Mouse (Mus musculus) midbrain, embryonic 11.5 days (tissue): ENCODE data around the gene Gxylt1. TPM values are rescaled to one million over a fixed set of nuclear protein-coding genes. Genes with fewer than 3 reads are reported as not detected.

Experiments
- ATAC-seq: fragments of 200-750 bp; cut with Nextera tagmentation; 2 replicates; pipeline ENCODE4 v1.8.0; 2017; ENCODE audit warnings: moderate TSS enrichment, moderate library complexity; ENCODE audit not compliant: low FRiP score
- DNase-seq: peaks from one replicate; pipeline ENCODE4 v3.0.0; 2015; ENCODE audit warnings: low spot score; ENCODE audit errors: missing footprints
- H3K27ac ChIP-seq: fragments of 300-500 bp; sonication (generic); 2 replicates; pipeline ENCODE4 v1.5.1; 2014; ENCODE audit warnings: low read depth, low read length
- H3K27me3 ChIP-seq: fragments of 300-500 bp; sonication (generic); 2 replicates; pipeline ENCODE4 v1.6.1; 2014; ENCODE audit warnings: mild to moderate bottlenecking, low read length, moderate library complexity, mixed read lengths; ENCODE audit not compliant: control insufficient read depth, insufficient read depth
- H3K36me3 ChIP-seq: fragments of 300-500 bp; sonication (generic); 2 replicates; pipeline ENCODE4 v1.6.1; 2014; ENCODE audit warnings: mild to moderate bottlenecking, low read length, moderate library complexity, mixed read lengths; ENCODE audit not compliant: control insufficient read depth, insufficient read depth
- H3K4me1 ChIP-seq: fragments of 300-500 bp; sonication (generic); 2 replicates; pipeline ENCODE4 v1.6.1; 2014; ENCODE audit warnings: low read length; ENCODE audit not compliant: control insufficient read depth, insufficient read depth
- H3K4me2 ChIP-seq: fragments of 300-500 bp; sonication (generic); 2 replicates; pipeline ENCODE4 v1.6.1; 2014; ENCODE audit warnings: mild to moderate bottlenecking, moderate library complexity
- H3K4me3 ChIP-seq: fragments of 300-500 bp; sonication (generic); 2 replicates; pipeline ENCODE4 v1.5.1; 2014; ENCODE audit warnings: low read depth, low read length
- H3K9ac ChIP-seq: fragments of 300-500 bp; sonication (generic); 2 replicates; pipeline ENCODE4 v1.6.1; 2014; ENCODE audit warnings: low read length
- H3K9me3 ChIP-seq: fragments of 300-500 bp; sonication (generic); 2 replicates; pipeline ENCODE4 v1.6.1; 2016; ENCODE audit warnings: low read length; ENCODE audit not compliant: control insufficient read depth
- WGBS: fragments of 180-500 bp; shearing (Covaris S2); extraction: QIAGEN DNeasy Blood & Tissue Kit; methylation state at CpG from one replicate; pipeline ENCODE4 v1.1.7; 2014; 5-methylcytosine and 5-hydroxymethylcytosine counted together
- polyA plus RNA-seq: library from polyadenylated mRNA; unstranded; fragments of >200 nt; fragmentation: Nextera tagmentation; extraction: Ambion mirVana; gene quantifications from 2 replicates; pipeline ENCODE4 v1.2.1, GENCODE M21; 2014

Gxylt1 gene
- polyA plus RNA-seq, 1 experiment from 2014 or later: 11.4 TPM

DNA sequence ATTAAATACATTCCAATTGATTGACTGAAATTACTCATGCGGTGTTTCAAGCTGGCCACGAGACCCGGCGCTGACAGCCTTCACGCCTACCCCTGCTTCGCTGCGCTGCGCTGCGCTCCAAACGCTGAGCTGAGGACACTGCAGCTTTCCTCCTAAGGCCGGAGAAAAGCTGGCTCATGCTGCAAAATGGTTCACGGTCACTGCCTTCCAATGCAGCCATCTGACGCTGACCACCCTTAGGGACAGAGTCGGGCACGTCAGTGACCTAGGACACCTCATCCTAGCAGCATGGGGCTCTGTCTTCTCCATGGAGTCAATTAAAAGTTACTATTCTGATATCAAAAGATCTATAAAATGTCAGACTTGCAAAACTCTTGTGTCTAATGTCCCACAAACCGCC, 8.6 kb downstream of the Gxylt1 start:
- DNase-seq (peak; percentile 51), ATAC-seq (no peak)
- Histone ChIP-seq H3K9me3 (no peaks in the 10 kb centered on the region), H3K4me3 (no peak overlapping the region), H3K4me1 (no peaks in the 10 kb centered on the region; the same call in 1 of the 2 replicates), H3K9ac (no peak overlapping the region), H3K27ac (no peak overlapping the region), H3K27me3 (no peaks in the 10 kb centered on the region), H3K36me3 (no peaks in the 10 kb centered on the region), H3K4me2 (no peak overlapping the region)
- WGBS: 73% methylated on average over 16 of the region's 16 CpGs

DNA sequence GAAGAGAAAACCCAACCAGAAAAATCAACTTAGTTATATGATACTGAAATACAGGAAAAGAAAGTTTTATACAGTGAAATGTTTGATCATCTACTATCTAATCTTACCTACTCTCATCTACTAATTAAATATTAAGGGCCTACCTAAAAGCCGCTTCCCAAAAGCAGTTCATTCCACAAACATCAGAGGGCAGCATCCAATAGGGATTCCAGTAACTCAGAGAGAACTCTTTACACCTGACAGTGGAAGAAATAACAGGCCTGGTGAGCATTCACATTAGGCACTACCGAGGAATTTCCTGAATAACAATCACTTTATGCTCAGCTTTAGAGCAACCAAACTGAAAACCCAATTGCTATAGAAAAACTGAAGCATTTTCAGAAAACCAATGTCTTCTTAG, 9.3 kb downstream of the Gxylt1 start:
- no peak overlapping the region for H3K4me3 ChIP-seq
- no peak overlapping the region for H3K9ac ChIP-seq
- DNase-seq: no peak
- no peaks in the 10 kb centered on the region for H3K36me3 ChIP-seq
- no peak overlapping the region for H3K4me2 ChIP-seq
- H3K4me1 ChIP-seq: no peaks in the 10 kb centered on the region; the same call in 1 of the 2 replicates
- H3K27me3 ChIP-seq: no peaks in the 10 kb centered on the region
- H3K27ac ChIP-seq: no peak overlapping the region
- ATAC-seq: no peak
- 72% methylated on average over 2 of the region's 2 CpGs for WGBS
- no peaks in the 10 kb centered on the region for H3K9me3 ChIP-seq

DNA sequence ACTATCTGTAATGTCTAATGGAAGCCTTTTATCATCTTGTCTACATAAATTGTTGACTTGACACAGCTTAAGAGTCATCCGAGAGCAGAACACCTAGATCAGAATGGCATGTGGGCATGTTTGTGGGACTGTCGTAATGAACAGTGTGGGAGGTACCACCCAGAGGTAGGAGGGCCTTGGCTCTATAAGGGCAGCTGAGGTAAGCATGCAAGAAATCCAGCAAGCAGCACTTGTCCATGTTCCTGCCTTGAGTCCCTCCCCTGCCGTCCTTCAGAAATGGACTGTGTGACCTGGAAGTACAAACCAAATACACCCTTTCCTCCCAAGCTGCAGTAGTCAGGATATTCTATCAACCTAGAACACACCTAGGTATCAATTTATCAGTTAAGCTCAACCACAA, 9.7 kb downstream of the Gxylt1 start:
- 89% methylated on average over 3 of the region's 3 CpGs for WGBS

DNA sequence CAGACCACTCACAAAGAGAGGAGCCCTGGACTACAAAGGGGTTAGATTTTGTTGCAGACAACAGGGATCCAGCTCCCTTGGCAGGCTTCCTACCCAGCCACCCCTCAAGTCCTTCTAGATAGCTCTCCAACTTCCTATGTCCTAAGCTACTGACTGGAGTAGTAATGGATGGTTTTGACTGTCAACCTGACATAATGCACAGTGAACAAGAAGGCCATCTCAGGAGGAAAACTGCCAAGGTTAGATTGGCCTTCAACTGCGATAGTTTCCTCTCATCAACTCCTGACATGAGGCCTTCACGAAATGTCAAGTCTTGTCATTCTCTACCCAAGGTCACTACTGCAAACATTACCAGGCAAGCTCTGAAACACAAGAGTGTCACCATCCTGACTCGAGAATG, 10.8 kb downstream of the Gxylt1 start:
- Histone ChIP-seq H3K4me2 (no peak overlapping the region), H3K27ac (no peak overlapping the region), H3K9ac (no peak overlapping the region), H3K36me3 (no peaks in the 10 kb centered on the region), H3K27me3 (no peaks in the 10 kb centered on the region), H3K9me3 (no peaks in the 10 kb centered on the region), H3K4me1 (no peaks in the 10 kb centered on the region; the same call in 1 of the 2 replicates), H3K4me3 (no peak overlapping the region)
- 90% methylated on average over 3 of the region's 3 CpGs for WGBS
- ATAC-seq (no peak), DNase-seq (no peak)

More for the DNA sequence above, 9.7 kb downstream of the Gxylt1 start:
- H3K27me3 ChIP-seq: no peaks in the 10 kb centered on the region
- H3K36me3 ChIP-seq: no peaks in the 10 kb centered on the region
- no peak for DNase-seq
- no peak overlapping the region for H3K4me3 ChIP-seq
- H3K4me1 ChIP-seq: no peaks in the 10 kb centered on the region; the same call in 1 of the 2 replicates
- H3K9me3 ChIP-seq: no peaks in the 10 kb centered on the region
- no peak for ATAC-seq
- H3K4me2 ChIP-seq: no peak overlapping the region
- no peak overlapping the region for H3K27ac ChIP-seq
- no peak overlapping the region for H3K9ac ChIP-seq

DNA sequence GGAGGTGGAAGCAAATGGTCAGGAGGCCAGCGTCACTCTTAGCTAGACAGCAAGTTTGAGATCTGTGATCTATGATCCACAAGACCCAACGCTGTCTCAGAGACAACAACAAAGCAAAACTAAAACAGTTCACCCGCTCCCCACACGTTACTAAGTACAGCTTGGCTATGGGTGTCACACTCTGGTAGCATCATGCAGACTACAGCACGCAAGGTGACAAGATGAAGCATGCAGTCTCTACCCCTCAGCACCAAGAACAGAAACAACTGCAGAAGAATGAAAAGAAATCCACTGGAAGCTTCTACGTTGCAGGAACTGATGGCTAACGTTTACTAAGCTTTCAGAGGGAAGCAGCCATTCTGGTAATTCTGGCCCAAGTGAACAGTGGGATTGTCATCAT, 11.4 kb downstream of the Gxylt1 start:
- no peaks in the 10 kb centered on the region; the same call in 1 of the 2 replicates for H3K4me1 ChIP-seq
- no peak overlapping the region for H3K9ac ChIP-seq
- no peak overlapping the region for H3K27ac ChIP-seq
- 91% methylated on average over 7 of the region's 7 CpGs for WGBS
- no peak for ATAC-seq
- no peak for DNase-seq
- no peak overlapping the region for H3K4me2 ChIP-seq
- H3K4me3 ChIP-seq: no peak overlapping the region
- H3K36me3 ChIP-seq: no peaks in the 10 kb centered on the region; the same call in 1 of the 2 replicates
- H3K27me3 ChIP-seq: no peaks in the 10 kb centered on the region
- H3K9me3 ChIP-seq: no peaks in the 10 kb centered on the region

DNA sequence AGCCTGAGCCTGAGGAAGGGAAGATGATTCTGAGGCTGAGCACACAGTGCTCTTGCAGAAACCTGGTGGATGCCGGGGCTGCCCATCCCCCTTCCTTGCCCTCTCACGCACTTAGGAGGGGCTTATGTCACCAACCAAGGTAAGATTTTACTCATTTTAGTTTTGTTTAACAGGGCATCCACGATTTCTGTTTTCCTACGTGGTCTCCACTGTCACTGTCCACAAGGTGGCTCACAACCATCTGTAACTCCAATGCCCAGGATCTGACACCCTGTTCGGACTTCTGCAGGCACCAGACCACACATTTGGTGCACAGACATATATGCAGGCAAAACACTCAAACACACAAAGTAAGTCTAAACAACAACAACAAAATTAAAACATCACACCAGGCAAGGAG, 12.2 kb downstream of the Gxylt1 start:
- 75% methylated on average over 5 of the region's 5 CpGs for WGBS
- no peak overlapping the region for H3K27ac ChIP-seq
- no peaks in the 10 kb centered on the region for H3K9me3 ChIP-seq
- H3K9ac ChIP-seq: no peak overlapping the region
- H3K4me1 ChIP-seq: no peaks in the 10 kb centered on the region; the same call in 1 of the 2 replicates
- H3K36me3 ChIP-seq: peaks cover 3% of the 10 kb centered on the region; the same call in 1 of the 2 replicates
- no peak for ATAC-seq
- DNase-seq: no peak
- no peaks in the 10 kb centered on the region for H3K27me3 ChIP-seq
- no peak overlapping the region for H3K4me3 ChIP-seq
- H3K4me2 ChIP-seq: no peak overlapping the region

DNA sequence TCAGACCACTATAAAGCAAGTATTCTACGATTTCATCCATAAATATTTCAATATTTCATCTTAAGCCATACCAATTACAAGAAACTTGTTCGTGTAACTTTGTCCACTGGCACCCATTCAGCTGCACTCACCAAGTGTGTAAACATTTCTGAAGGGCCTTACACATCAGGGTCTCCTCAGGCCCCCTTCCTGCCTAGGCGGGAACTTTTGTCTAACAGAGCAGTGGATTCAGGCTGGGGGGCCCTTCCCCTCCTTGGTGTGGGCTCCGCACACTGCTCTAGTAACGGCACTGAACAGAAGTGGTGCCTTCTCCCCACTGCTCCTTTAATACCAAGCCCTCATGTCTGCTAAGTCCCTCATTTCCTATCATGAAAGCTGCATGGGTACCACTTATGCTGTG, 12.7 kb downstream of the Gxylt1 start:
- H3K4me1 ChIP-seq: no peaks in the 10 kb centered on the region; the same call in 1 of the 2 replicates
- ATAC-seq (no peak), DNase-seq (no peak)
- 86% methylated on average over 5 of the region's 5 CpGs for WGBS
- H3K27ac ChIP-seq: no peak overlapping the region
- no peak overlapping the region for H3K4me3 ChIP-seq
- H3K9ac ChIP-seq: no peak overlapping the region
- H3K27me3 ChIP-seq: no peaks in the 10 kb centered on the region
- H3K9me3 ChIP-seq: no peaks in the 10 kb centered on the region
- H3K4me2 ChIP-seq: no peak overlapping the region
- peaks cover 3% of the 10 kb centered on the region; the same call in 1 of the 2 replicates for H3K36me3 ChIP-seq

DNA sequence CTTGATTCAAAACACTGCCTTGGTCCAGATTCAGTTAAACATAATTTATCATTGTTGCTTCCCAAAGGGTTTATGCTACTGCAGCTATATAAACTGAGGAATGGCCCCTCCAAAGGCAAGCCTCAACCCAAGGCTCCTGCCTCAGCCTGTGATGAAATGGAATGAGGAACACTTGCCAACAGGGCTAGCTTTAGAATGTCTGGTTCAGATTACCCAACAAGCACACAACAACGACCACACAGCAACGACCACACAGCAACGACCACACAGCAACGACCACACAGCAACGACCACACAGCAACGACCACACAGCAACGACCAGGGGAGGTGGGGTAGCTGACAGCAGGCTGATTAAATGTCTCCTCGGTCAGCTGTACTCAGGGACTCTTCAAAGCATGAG, 15.0 kb downstream of the Gxylt1 start:
- H3K4me3 ChIP-seq: no peak overlapping the region
- 81% methylated on average over 8 of the region's 8 CpGs for WGBS

DNA sequence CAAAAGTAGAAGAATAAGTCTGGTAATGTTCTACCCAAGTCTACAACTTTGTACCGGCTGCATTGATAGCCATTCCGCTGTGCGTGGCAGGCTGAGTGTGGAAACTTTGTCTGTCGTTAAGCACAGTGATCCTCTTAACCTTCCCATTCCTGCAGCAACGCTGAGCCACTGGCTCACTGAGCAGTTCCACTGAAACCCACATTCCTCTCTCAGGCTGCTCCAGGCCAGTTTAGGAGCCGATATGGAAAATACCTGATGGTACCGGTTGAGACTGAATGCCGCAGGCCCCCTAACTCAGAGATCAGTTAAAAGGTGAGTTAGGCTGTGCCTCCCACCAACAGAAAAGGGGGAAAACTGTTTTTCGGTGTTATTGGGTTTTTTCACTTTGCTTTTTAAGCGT, 19.7 kb downstream of the Gxylt1 start:
- Histone ChIP-seq H3K27me3 (no peaks in the 10 kb centered on the region), H3K9ac (no peak overlapping the region), H3K9me3 (no peaks in the 10 kb centered on the region), H3K4me1 (no peaks in the 10 kb centered on the region), H3K27ac (no peak overlapping the region), H3K4me2 (no peak overlapping the region), H3K36me3 (peaks cover 6% of the 10 kb centered on the region; the same call in 1 of the 2 replicates), H3K4me3 (no peak overlapping the region)
- no peak for ATAC-seq
- no peak for DNase-seq
- 84% methylated on average over 10 of the region's 10 CpGs for WGBS

More for the DNA sequence above, 15.0 kb downstream of the Gxylt1 start:
- Histone ChIP-seq H3K9ac (no peak overlapping the region), H3K9me3 (no peaks in the 10 kb centered on the region), H3K27me3 (no peaks in the 10 kb centered on the region), H3K4me2 (no peak overlapping the region), H3K36me3 (peaks cover 3% of the 10 kb centered on the region; the same call in 1 of the 2 replicates), H3K4me1 (no peaks in the 10 kb centered on the region; the same call in 1 of the 2 replicates), H3K27ac (no peak overlapping the region)
- DNase-seq: no peak
- no peak for ATAC-seq
